Mouse (Mus musculus) forebrain, embryonic 13.5 days (tissue): ENCODE measurements around the gene Cdyl. TPM values are rescaled to one million over a fixed set of nuclear protein-coding genes. Genes with fewer than 3 reads are reported as not detected.
"Not testable (repeated sequence)": the region's sequence is repeated elsewhere in the genome, so short reads cannot be mapped to it uniquely, and the experiment has no call there.

Experiments used
- ATAC-seq: fragments of 200-750 bp; cut with Nextera tagmentation; 2 replicates; pipeline ENCODE4 v1.8.0; 2017
- H3K27ac ChIP-seq: fragments of 300-500 bp; sonication (generic); 2 replicates; pipeline ENCODE4 v1.5.1; 2015; ENCODE audit warnings: inconsistent platforms, mild to moderate bottlenecking, moderate library complexity
- H3K27me3 ChIP-seq: fragments of 300-500 bp; sonication (generic); 2 replicates; pipeline ENCODE4 v1.6.1; 2015; ENCODE audit warnings: mild to moderate bottlenecking, inconsistent platforms
- H3K36me3 ChIP-seq: fragments of 300-500 bp; sonication (generic); 2 replicates; pipeline ENCODE4 v1.6.1; 2015; ENCODE audit warnings: mild to moderate bottlenecking, inconsistent platforms; ENCODE audit not compliant: poor library complexity, severe bottlenecking
- H3K4me1 ChIP-seq: fragments of 300-500 bp; sonication (generic); 2 replicates; pipeline ENCODE4 v1.6.1; 2015; ENCODE audit warnings: inconsistent platforms
- H3K4me2 ChIP-seq: fragments of 300-500 bp; sonication (generic); 2 replicates; pipeline ENCODE4 v1.6.1; 2015; ENCODE audit warnings: inconsistent platforms, mild to moderate bottlenecking, moderate library complexity
- H3K4me3 ChIP-seq: fragments of 300-500 bp; sonication (generic); 2 replicates; pipeline ENCODE4 v1.5.1; 2015; ENCODE audit warnings: mild to moderate bottlenecking, inconsistent platforms
- H3K9ac ChIP-seq: fragments of 300-500 bp; sonication (generic); 2 replicates; pipeline ENCODE4 v1.6.1; 2015; ENCODE audit warnings: mild to moderate bottlenecking, inconsistent platforms
- H3K9me3 ChIP-seq: fragments of 300-500 bp; sonication (generic); replicated peaks from 2 replicates; pipeline ENCODE4 v1.6.1; 2016; ENCODE audit warnings: inconsistent platforms
- whole genome bisulfite sequencing: fragments of 180-500 bp; shearing (Covaris S2); methylation state at CpG from one replicate; pipeline ENCODE4 v1.1.7; 2015; 5-methylcytosine and 5-hydroxymethylcytosine counted together
- polyA plus RNA-seq: library from polyadenylated mRNA; unstranded; fragments of >200 nt; fragmentation: Nextera tagmentation; extraction: Ambion mirVana; gene quantifications from 2 replicates; pipeline ENCODE4 v1.2.1, GENCODE M21; 2015

The Cdyl gene
- polyA plus RNA-seq, 1 experiment from 2014 or later: 4.7 TPM

- H3K4me3 ChIP-seq: no peak overlapping the region
- no peaks in the 10 kb centered on the region for H3K9me3 ChIP-seq
- no peak for ATAC-seq
- H3K4me1 ChIP-seq: peaks cover 9% of the 10 kb centered on the region; the same call in 1 of the 2 replicates
- no peak overlapping the region for H3K9ac ChIP-seq
- no peak overlapping the region for H3K4me2 ChIP-seq
- no peak overlapping the region for H3K27ac ChIP-seq
- 93% methylated on average over 2 of the region's 2 CpGs for WGBS
- 0 out of 2 replicates have a peak, but pooled peaks cover 8% of the 10 kb centered on the region for H3K36me3 ChIP-seq
- no peaks in the 10 kb centered on the region for H3K27me3 ChIP-seq
These were observed 166.0 kb downstream of the Cdyl start for GRCm38 (mm10) chr13:35825639-35826038.

- Histone ChIP-seq H3K9ac (no peak overlapping the region), H3K27me3 (no peaks in the 10 kb centered on the region), H3K9me3 (no peaks in the 10 kb centered on the region), H3K4me1 (peaks cover 11% of the 10 kb centered on the region), H3K4me3 (no peak overlapping the region), H3K36me3 (no peaks in the 10 kb centered on the region), H3K27ac (no peak overlapping the region), H3K4me2 (no peak overlapping the region)
- 75% methylated on average over 6 of the region's 6 CpGs for WGBS
- no peak for ATAC-seq
These were observed 173.0 kb downstream of the Cdyl start for GRCm38 (mm10) chr13:35832676-35833075.

- ATAC-seq: no peak
- H3K9me3 ChIP-seq: no peaks in the 10 kb centered on the region
- no peak overlapping the region for H3K4me3 ChIP-seq
- no peak overlapping the region for H3K4me2 ChIP-seq
- H3K9ac ChIP-seq: no peak overlapping the region
- H3K27me3 ChIP-seq: no peaks in the 10 kb centered on the region
- no peaks in the 10 kb centered on the region for H3K36me3 ChIP-seq
- no peak overlapping the region for H3K27ac ChIP-seq
- peaks cover 11% of the 10 kb centered on the region for H3K4me1 ChIP-seq
- 43% methylated on average over 6 of the region's 6 CpGs for WGBS
These were observed 174.3 kb downstream of the Cdyl start for GRCm38 (mm10) chr13:35833941-35834340.

- Histone ChIP-seq H3K27ac (no peak overlapping the region), H3K27me3 (no peaks in the 10 kb centered on the region), H3K4me2 (no peak overlapping the region), H3K9me3 (no peaks in the 10 kb centered on the region), H3K4me3 (no peak overlapping the region), H3K4me1 (peaks cover 11% of the 10 kb centered on the region), H3K36me3 (no peaks in the 10 kb centered on the region), H3K9ac (no peak overlapping the region)
- WGBS: 81% methylated on average over 7 of the region's 7 CpGs
- ATAC-seq: no peak
These were observed 176.0 kb downstream of the Cdyl start for GRCm38 (mm10) chr13:35835669-35836068.

- not testable (repeated sequence) for H3K9ac ChIP-seq, H3K36me3 ChIP-seq, H3K27ac ChIP-seq, H3K9me3 ChIP-seq, ATAC-seq, H3K4me3 ChIP-seq, H3K27me3 ChIP-seq, H3K4me2 ChIP-seq
- 96% methylated on average over 7 of the region's 7 CpGs for WGBS
- H3K4me1 ChIP-seq: peaks cover 11% of the 10 kb centered on the region
These were observed 176.9 kb downstream of the Cdyl start for GRCm38 (mm10) chr13:35836501-35836900.

GRCm38 (mm10) chr13:35840102-35840501, 180.5 kb downstream of the Cdyl start:
- H3K4me3 ChIP-seq: no peak overlapping the region
- no peaks in the 10 kb centered on the region for H3K9me3 ChIP-seq
- H3K4me1 ChIP-seq: no peaks in the 10 kb centered on the region
- WGBS: 76% methylated on average over 10 of the region's 10 CpGs
- no peak overlapping the region for H3K4me2 ChIP-seq
- H3K27ac ChIP-seq: no peak overlapping the region
- no peak for ATAC-seq
- H3K36me3 ChIP-seq: no peaks in the 10 kb centered on the region
- no peaks in the 10 kb centered on the region for H3K27me3 ChIP-seq
- no peak overlapping the region for H3K9ac ChIP-seq

GRCm38 (mm10) chr13:35843383-35843782, 183.8 kb downstream of the Cdyl start:
- 54% methylated on average over 7 of the region's 7 CpGs for WGBS
- no peak for ATAC-seq
- no peaks in the 10 kb centered on the region for H3K9me3 ChIP-seq
- H3K27ac ChIP-seq: no peak overlapping the region
- no peak overlapping the region for H3K9ac ChIP-seq
- H3K4me1 ChIP-seq: no peaks in the 10 kb centered on the region
- H3K36me3 ChIP-seq: no peaks in the 10 kb centered on the region
- no peak overlapping the region for H3K4me3 ChIP-seq
- H3K27me3 ChIP-seq: no peaks in the 10 kb centered on the region
- no peak overlapping the region for H3K4me2 ChIP-seq

GRCm38 (mm10) chr13:35845306-35845705, 185.7 kb downstream of the Cdyl start:
- WGBS: 70% methylated on average over 3 of the region's 3 CpGs

GRCm38 (mm10) chr13:35848694-35849093, 189.1 kb downstream of the Cdyl start:
- H3K27me3 ChIP-seq: no peaks in the 10 kb centered on the region
- no peak overlapping the region for H3K4me2 ChIP-seq
- H3K27ac ChIP-seq: no peak overlapping the region
- WGBS: 85% methylated on average over 3 of the region's 3 CpGs
- no peak overlapping the region for H3K4me3 ChIP-seq
- H3K9ac ChIP-seq: no peak overlapping the region
- H3K9me3 ChIP-seq: no peaks in the 10 kb centered on the region
- no peak for ATAC-seq
- H3K4me1 ChIP-seq: peaks cover 7% of the 10 kb centered on the region
- no peaks in the 10 kb centered on the region for H3K36me3 ChIP-seq

More at GRCm38 (mm10) chr13:35845306-35845705, 185.7 kb downstream of the Cdyl start:
- H3K27ac ChIP-seq: no peak overlapping the region
- no peaks in the 10 kb centered on the region for H3K9me3 ChIP-seq
- no peaks in the 10 kb centered on the region for H3K27me3 ChIP-seq
- no peak for ATAC-seq
- H3K4me3 ChIP-seq: no peak overlapping the region
- H3K9ac ChIP-seq: no peak overlapping the region
- no peaks in the 10 kb centered on the region for H3K36me3 ChIP-seq
- H3K4me2 ChIP-seq: no peak overlapping the region
- H3K4me1 ChIP-seq: no peaks in the 10 kb centered on the region

GRCm38 (mm10) chr13:35851581-35851980, 191.9 kb downstream of the Cdyl start:
- Histone ChIP-seq H3K9ac (no peak overlapping the region), H3K4me3 (no peak overlapping the region), H3K36me3 (no peaks in the 10 kb centered on the region), H3K27ac (no peak overlapping the region), H3K4me1 (peaks cover 7% of the 10 kb centered on the region), H3K4me2 (no peak overlapping the region), H3K27me3 (no peaks in the 10 kb centered on the region), H3K9me3 (no peaks in the 10 kb centered on the region)
- ATAC-seq: no peak
- 91% methylated on average over 6 of the region's 6 CpGs for WGBS

GRCm38 (mm10) chr13:35852851-35853575, 193.4 kb downstream of the Cdyl start:
- no peak overlapping the region for H3K9ac ChIP-seq
- no peak overlapping the region for H3K4me2 ChIP-seq
- no peaks in the 10 kb centered on the region for H3K9me3 ChIP-seq
- 50% methylated on average over 2 of the region's 2 CpGs for WGBS
- no peaks in the 10 kb centered on the region; the same call in 1 of the 2 replicates for H3K36me3 ChIP-seq
- H3K27ac ChIP-seq: no peak overlapping the region
- H3K4me1 ChIP-seq: peaks cover 7% of the 10 kb centered on the region
- H3K4me3 ChIP-seq: no peak overlapping the region
- no peaks in the 10 kb centered on the region for H3K27me3 ChIP-seq
- ATAC-seq: no peak

- ATAC-seq: no peak
These were observed 197.9 kb downstream of the Cdyl start for GRCm38 (mm10) chr13:35857486-35857885.

GRCm38 (mm10) chr13:35860916-35861315, 201.3 kb downstream of the Cdyl start:
- H3K9ac ChIP-seq: no peak overlapping the region
- H3K4me3 ChIP-seq: no peak overlapping the region
- no peaks in the 10 kb centered on the region for H3K9me3 ChIP-seq
- no peak overlapping the region for H3K4me2 ChIP-seq
- no peak overlapping the region for H3K27ac ChIP-seq
- 75% methylated on average over 8 of the region's 8 CpGs for WGBS
- no peaks in the 10 kb centered on the region for H3K27me3 ChIP-seq
- no peaks in the 10 kb centered on the region for H3K4me1 ChIP-seq
- H3K36me3 ChIP-seq: peaks cover 8% of the 10 kb centered on the region; the same call in 1 of the 2 replicates
- no peak for ATAC-seq

More at GRCm38 (mm10) chr13:35857486-35857885, 197.9 kb downstream of the Cdyl start:
- Histone ChIP-seq H3K9me3 (no peaks in the 10 kb centered on the region), H3K9ac (no peak overlapping the region), H3K4me1 (peaks cover 5% of the 10 kb centered on the region), H3K27ac (no peak overlapping the region), H3K27me3 (no peaks in the 10 kb centered on the region), H3K4me3 (no peak overlapping the region), H3K4me2 (no peak overlapping the region), H3K36me3 (no peaks in the 10 kb centered on the region; the same call in 1 of the 2 replicates)
- WGBS: 80% methylated on average over 7 of the region's 7 CpGs
